Mouse (Mus musculus): ENCODE results near the gene Otos.

DNA sequence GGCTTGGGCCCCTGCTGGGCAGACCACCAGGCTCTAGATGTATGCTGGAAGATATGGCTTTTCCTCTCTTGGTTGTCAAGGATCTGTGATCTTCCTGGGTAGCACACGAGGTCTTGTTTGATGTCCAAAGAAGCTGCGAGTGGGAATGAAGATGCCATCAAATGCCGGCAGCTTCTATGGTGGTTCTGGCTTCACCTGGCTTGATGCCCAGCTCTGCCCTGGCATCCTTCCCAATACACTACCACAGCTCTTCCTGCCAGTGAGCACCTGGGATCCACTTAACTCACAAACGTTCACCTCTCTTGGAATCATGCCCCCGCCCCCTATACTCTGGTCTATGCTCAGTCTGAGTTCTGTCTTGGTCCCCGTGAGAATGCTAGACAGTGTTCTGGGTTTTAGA lies 18.5 kb upstream of the Otos start:
- TF ChIP-seq CTCF (IDR thresholded peaks at IDR 0.05) (no peak), EP300 (IDR thresholded peaks at IDR 0.05) (no peak)
